Mouse (Mus musculus): ENCODE measurements around the gene Slc30a5.

DNA sequence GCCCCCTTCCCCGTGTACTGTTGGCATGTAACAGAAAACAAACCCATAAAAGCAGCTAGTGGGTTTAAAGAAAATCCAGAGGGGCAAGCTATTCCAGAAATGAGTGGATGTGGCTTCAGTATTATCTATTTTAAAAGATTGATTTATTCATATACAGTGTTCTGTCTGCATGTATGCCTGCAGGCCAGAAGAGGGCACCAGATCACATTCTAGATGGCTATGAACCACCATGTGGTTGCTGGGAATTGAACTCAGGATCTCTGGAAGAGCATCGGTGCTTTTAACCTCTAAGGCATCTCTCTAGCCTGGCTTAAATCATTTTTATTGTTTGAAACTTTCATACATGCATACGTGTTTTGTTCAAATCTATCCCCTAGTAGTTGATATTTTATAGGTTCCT lies 19.9 kb upstream of the Slc30a5 start:
- TF ChIP-seq CTCF (IDR thresholded peaks at IDR 0.05; ENCODE audit: low read depth, low read length) (no peak), POLR2A (IDR thresholded peaks at IDR 0.05; ENCODE audit: borderline replicate concordance, low read depth, low read length) (no peak)

Measured in bone marrow macrophage, adult 2 months (primary cell).